Mouse (Mus musculus) liver, embryonic 14.5 days (tissue): ENCODE data around the gene Apbb1.

Experiments used
- CTCF ChIP-seq: IDR thresholded peaks from 2 replicates; pipeline ENCODE4 v1.5.1; 2016; ENCODE audit warnings: antibody characterized with exemption, low read depth, control low read depth
- EP300 ChIP-seq: IDR thresholded peaks from 2 replicates; pipeline ENCODE4 v1.6.1; 2016; ENCODE audit warnings: antibody characterized with exemption, low read depth

- TF ChIP-seq CTCF, result no peak
- TF ChIP-seq EP300, result no peak
These were observed 32.4 kb downstream of the Apbb1 start for GRCm38 (mm10) chr7:105549035-105549434.
